Mouse (Mus musculus) thymus, adult 2 months (tissue): ENCODE measurements around the gene Rspo1. TPM values are rescaled to one million over a fixed set of nuclear protein-coding genes. Genes with fewer than 3 reads are reported as not detected.

Experiments
- DNase-seq: peaks from one replicate; pipeline ENCODE4 v3.0.0; 2021
- H3K27ac ChIP-seq: fragments of 200-500 bp; 2 replicates; pipeline ENCODE4 v1.5.1; 2012; ENCODE audit warnings: low read length, control low read depth; ENCODE audit not compliant: control insufficient read depth, insufficient read depth
- H3K27me3 ChIP-seq: fragments of 200-500 bp; 2 replicates; pipeline ENCODE4 v1.6.1; 2012; ENCODE audit warnings: mild to moderate bottlenecking, low read length, moderate library complexity, mixed read lengths; ENCODE audit not compliant: control insufficient read depth, insufficient read depth
- H3K36me3 ChIP-seq: fragments of 200-500 bp; 2 replicates; pipeline ENCODE4 v1.6.1; 2012; ENCODE audit warnings: mild to moderate bottlenecking, low read length, moderate library complexity; ENCODE audit not compliant: control insufficient read depth, insufficient read depth
- H3K4me1 ChIP-seq: fragments of 200-500 bp; replicated peaks from 2 replicates; pipeline ENCODE4 v1.6.1; 2012; ENCODE audit warnings: low read length; ENCODE audit not compliant: control insufficient read depth, insufficient read depth
- H3K4me3 ChIP-seq: fragments of 200-500 bp; 2 replicates; pipeline ENCODE4 v1.5.1; 2012; ENCODE audit warnings: mild to moderate bottlenecking, low read length, control low read depth, moderate library complexity; ENCODE audit not compliant: control insufficient read depth, insufficient read depth
- CTCF ChIP-seq: fragments of 200-500 bp; IDR thresholded peaks from 2 replicates; pipeline ENCODE4 v1.5.1; 2012; ENCODE audit warnings: mild to moderate bottlenecking, control low read depth, low read length, moderate library complexity, borderline replicate concordance; ENCODE audit not compliant: control insufficient read depth, poor library complexity, insufficient read depth; ENCODE audit errors: extremely low read depth
- POLR2A ChIP-seq: fragments of 200-500 bp; IDR thresholded peaks from 2 replicates; pipeline ENCODE4 v1.6.1; 2012; ENCODE audit warnings: mild to moderate bottlenecking, low read length, control low read depth, moderate library complexity; ENCODE audit not compliant: control insufficient read depth, poor library complexity, insufficient read depth; ENCODE audit errors: extremely low read depth
- WGBS: fragments of 180-500 bp; shearing (Covaris S2); methylation state at CpG from one replicate; pipeline ENCODE4 v1.1.7; 2018; 5-methylcytosine and 5-hydroxymethylcytosine counted together
- polyA plus RNA-seq: library from polyadenylated mRNA; depleted of rRNA; stranded (reverse); fragments of >200 nt; gene quantifications from 2 replicates; pipeline ENCODE4 v1.2.3, GENCODE M21; 2012

Gene Rspo1
- polyA plus RNA-seq, 1 experiment, result 2.3 TPM

DNA sequence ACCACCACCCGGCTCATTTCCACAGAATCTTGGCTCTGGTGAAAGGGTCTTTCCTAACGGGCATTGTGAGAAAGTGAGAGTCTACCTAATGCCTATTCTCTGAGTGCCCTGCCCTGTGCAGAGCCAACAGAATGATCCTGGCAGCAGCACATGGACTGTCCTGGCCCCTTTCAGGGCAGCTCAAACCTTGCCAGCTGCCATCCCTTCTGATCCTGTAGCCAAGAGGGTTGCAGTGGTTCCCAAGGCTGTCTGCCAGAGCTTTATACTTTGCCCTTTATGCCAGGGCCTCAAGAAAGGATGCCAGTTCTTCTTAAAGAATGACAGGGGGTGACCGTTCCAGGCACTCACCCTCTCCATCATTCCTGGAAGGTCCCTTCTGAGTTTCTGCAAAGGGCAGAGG lies 36.7 kb upstream of the Rspo1 start:
- H3K27ac ChIP-seq, result no peak overlapping the region
- H3K4me3 ChIP-seq, result no peak overlapping the region
- no peak for TF ChIP-seq POLR2A
- no peak for TF ChIP-seq CTCF
- no peak for DNase-seq
- no peaks in the 10 kb centered on the region for H3K4me1 ChIP-seq
- WGBS, result 96% methylated on average over 3 of the region's 3 CpGs
- no peaks in the 10 kb centered on the region for H3K36me3 ChIP-seq
- H3K27me3 ChIP-seq, result no peaks in the 10 kb centered on the region

DNA sequence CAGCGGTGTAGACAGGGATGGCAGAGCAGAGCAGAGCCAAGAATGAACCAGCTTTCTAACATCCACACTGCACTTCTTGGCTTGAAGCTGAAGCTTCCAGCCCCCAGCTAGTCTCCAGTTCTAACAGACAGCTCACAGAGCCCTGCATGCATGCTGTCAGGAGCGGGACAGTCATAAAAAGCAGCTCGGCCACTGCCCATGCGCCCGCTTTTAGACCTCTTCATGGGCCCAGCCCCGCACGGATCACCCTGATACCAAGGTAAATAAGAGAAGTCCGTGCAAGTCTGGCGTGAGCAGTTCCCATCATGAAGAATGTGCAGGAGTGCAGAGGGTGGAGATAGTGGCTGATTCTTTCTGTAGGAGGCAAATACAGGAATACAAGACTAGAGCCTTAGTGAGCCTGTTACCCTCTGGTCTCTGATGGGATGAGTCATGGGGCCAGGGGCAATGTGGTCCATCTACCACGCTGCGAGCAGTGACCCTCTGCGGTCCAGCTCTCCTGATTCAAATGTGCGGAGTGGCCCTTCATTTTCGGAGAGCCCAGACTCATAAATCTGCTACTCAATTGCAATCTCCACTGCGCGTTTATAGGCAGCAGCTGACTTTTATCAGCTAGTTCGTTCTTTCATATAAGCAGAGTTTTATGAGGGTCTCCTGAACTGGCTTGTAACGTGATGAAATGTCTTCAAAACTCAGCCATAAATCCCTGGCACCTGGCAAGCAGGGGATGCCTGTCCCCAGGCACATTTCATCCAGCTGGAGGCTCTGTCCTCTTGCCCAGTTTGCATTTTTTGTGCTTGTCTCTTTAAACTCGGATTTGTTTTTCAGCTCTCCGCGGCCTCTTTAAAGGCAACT lies 35.8 kb upstream of the Rspo1 start:
- 97% methylated on average over 21 of the region's 21 CpGs for WGBS
- Histone ChIP-seq H3K4me3 (no peak overlapping the region), H3K36me3 (no peaks in the 10 kb centered on the region), H3K27ac (no peak overlapping the region), H3K4me1 (no peaks in the 10 kb centered on the region), H3K27me3 (no peaks in the 10 kb centered on the region)
- TF ChIP-seq POLR2A, result no peak
- TF ChIP-seq CTCF, result no peak
- DNase-seq, result no peak

DNA sequence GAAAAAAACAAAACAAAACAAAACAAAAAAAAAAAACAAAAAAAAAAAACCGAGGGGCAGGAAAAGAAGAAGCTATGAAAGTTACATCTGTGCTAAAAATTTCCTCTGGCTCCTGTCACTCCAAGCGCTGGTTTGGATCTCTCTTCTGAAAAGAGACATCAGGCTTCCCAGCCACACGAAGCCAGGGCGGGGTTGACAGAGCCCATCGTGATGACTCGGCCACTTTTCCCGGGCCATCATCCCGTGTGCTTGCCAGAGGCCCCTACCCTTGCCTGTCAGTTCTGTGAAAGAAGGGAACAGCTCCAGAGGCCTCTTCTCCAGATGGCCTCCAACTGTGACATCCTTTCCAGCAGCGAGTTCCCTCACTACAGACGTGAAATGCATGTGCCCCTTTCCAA lies 35.2 kb upstream of the Rspo1 start:
- Histone ChIP-seq H3K36me3 (no peaks in the 10 kb centered on the region), H3K27me3 (no peaks in the 10 kb centered on the region)

DNA sequence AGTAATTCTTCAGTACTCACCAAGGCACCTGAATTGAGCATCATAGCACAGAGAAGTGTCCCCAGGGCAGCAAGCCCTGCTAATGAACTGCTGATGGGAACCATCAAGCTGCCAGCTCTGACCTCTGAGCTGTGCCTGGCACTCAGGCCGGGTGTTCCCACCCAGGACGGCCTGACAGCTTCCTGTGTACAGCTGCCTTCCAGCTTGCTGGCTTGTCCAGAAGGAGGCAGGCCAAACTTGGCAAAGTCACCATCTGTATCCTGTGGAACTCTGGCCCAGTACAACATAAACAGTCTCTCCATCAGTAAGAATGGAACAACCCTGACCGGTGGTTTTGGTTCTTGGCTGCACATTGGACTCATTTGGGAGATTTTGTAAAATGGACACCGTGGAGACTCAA lies 32.7 kb upstream of the Rspo1 start:
- Histone ChIP-seq H3K27me3 (no peaks in the 10 kb centered on the region), H3K27ac (no peak overlapping the region), H3K4me3 (no peak overlapping the region), H3K4me1 (no peaks in the 10 kb centered on the region), H3K36me3 (no peaks in the 10 kb centered on the region)
- 88% methylated on average over 4 of the region's 4 CpGs for WGBS
- TF ChIP-seq POLR2A (no peak), CTCF (no peak)
- no peak for DNase-seq

More for the DNA sequence above, 35.2 kb upstream of the Rspo1 start:
- Histone ChIP-seq H3K4me1 (no peaks in the 10 kb centered on the region), H3K4me3 (no peak overlapping the region), H3K27ac (no peak overlapping the region)
- 28% methylated on average over 10 of the region's 10 CpGs for WGBS
- DNase-seq, result no peak
- no peak for TF ChIP-seq POLR2A
- no peak for TF ChIP-seq CTCF

DNA sequence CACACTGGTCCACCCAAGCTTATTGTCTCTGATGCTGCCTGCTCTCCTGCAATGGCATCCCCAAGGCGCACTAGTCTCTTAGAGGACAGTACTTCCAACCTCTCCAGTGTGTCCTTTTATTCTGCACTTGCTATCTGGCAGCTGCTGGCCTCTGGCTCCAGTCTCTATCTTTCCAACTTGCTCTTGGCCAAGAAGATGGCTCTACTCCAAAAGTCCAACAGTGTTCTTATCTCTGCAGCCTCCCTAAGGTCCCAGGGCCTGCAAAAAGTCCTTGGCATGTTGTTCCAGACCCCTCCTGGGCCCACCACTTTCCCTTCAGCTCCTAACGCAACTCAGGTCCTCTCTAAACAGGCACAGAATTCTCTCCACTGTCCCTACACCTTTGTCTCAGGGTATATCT lies 28.9 kb upstream of the Rspo1 start:
- DNase-seq, result no peak
- no peaks in the 10 kb centered on the region for H3K27me3 ChIP-seq
- TF ChIP-seq POLR2A (no peak), CTCF (no peak)
- no peaks in the 10 kb centered on the region for H3K36me3 ChIP-seq
- WGBS, result 95% methylated on average over 2 of the region's 2 CpGs
- H3K4me3 ChIP-seq, result no peak overlapping the region
- H3K27ac ChIP-seq, result no peak overlapping the region
- H3K4me1 ChIP-seq, result no peaks in the 10 kb centered on the region

DNA sequence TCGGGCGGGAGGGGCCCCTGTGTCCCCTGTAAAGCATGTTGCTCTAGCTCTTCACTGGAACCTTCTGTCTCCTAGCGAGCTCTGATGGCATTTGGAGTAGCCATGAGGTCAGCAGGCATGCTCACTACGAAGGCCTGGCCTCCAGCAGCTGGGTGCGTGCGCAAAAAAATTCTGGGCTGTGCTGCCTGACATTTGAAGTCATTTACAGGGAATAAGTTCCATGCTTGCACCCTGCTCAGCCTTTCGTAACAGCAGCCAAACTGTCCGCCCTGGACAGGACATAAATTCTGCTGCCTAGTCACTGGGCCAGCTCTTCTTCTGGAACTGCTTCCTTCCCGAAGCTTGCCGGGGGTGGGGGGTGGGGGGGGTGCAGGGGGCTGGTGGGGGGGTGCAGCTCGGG lies 27.2 kb upstream of the Rspo1 start:
- no peak for TF ChIP-seq POLR2A
- TF ChIP-seq CTCF, result no peak
- no peaks in the 10 kb centered on the region for H3K27me3 ChIP-seq
- 75% methylated on average over 11 of the region's 11 CpGs for WGBS
- no peaks in the 10 kb centered on the region for H3K36me3 ChIP-seq
- no peak overlapping the region for H3K27ac ChIP-seq
- H3K4me1 ChIP-seq, result no peaks in the 10 kb centered on the region
- DNase-seq, result no peak
- H3K4me3 ChIP-seq, result no peak overlapping the region
